Mouse (Mus musculus): ENCODE results near the gene Srms. TPM values are rescaled to one million over a fixed set of nuclear protein-coding genes. Genes with fewer than 3 reads are reported as not detected.

Srms gene
- polyA plus RNA-seq (2012; ENCODE audit: low replicate concordance), result 0.22 TPM in 1 of 2 replicates, not detected in the other

DNA sequence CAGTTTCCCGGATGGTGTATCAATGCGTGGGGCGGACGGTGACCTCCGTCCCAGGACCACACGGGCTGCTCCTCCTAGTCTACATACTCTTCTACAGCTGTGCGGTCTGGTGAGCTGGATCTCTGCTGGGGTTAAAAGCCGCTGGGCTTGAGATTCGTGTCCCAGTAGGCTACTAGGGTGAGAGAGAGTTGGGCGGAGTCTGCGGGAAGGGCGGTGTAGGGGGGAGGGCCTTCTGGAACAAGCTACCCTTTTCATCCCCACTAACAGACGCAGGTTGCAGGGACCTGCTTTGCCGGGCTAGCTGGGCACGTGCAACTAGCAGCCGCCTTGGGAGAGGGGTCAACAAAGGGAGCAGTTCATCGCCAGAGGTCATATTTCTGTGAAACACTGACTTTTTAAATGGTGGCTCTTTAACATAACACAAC, at the start of gene Srms:
Gene Srms (minus strand): TSS at position 165 of the 425 bp plus-strand sequence.

DNA sequence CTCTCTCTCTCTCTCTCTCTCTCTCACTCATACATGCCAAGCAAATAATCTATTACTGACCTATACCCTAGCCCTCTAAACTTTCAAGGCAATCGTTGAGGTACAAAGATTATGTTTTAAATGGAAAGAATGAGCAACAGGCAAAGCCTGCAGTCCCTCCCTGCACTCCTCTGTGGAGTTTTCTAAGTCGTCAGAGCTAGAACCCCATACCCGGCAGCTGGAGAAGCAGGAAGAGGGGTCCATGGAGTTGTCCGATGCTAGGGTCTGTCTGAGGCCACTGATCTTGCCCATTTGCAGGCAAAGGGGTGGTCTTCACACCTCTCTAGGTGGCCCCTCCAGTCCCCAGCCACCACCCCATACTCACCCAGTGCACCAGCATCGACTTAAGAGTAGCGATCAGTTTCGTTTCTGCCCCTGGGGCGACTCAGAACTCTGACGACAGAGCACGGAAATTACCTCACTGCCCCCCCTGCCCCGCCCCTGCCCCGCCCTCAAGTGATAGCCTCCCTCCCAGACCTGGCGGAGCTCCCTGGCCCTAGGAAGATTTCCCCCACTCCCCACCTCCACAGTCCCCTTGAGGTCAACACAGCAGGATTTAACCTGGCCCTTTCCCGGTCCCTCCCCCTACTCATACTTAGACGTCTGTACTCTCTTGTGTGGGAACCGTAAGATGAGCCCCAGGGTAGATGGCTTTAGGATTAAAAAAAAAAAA, 28.8 kb upstream of the Srms start, which contains the start of gene Helz2:
Gene Helz2 (minus strand): TSS at position 426 of the 712 bp plus-strand sequence.

DNA sequence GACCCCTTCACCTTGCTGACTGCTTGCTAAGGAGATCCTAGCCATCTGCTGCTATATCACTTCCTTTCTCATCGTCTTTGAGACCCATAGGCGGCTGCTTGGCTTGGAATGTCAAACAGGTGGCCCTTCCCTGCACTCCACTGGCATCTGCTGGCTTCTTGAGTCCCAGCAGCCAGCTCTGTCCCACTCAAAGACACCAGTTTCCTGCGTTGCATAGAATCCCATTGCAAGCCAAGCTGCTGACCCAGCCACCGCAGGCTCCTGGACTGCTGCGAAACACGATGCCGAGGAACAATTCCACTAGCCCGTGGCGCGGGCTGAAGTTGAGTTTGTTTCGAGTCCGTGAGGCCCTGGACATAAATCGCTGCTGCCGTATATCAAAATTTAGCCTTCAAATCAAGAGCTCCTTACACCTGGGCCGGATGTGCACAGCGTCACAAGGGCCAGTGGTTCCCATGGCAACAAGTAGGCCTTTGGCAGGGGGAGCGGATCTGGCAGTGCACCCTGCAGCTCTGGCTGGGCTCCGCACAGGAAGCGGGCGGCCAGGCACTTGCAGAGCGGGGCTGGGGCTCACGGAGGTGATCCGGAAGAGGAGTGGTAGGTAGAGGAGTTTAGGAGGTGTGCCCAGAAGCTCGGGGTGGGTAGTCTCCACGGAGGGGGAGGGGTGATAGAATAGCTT, 6.7 kb upstream of the Srms start, which contains the start of gene Fndc11:
Gene Fndc11 (plus strand): TSS at position 476 of the 679 bp plus-strand sequence.

DNA sequence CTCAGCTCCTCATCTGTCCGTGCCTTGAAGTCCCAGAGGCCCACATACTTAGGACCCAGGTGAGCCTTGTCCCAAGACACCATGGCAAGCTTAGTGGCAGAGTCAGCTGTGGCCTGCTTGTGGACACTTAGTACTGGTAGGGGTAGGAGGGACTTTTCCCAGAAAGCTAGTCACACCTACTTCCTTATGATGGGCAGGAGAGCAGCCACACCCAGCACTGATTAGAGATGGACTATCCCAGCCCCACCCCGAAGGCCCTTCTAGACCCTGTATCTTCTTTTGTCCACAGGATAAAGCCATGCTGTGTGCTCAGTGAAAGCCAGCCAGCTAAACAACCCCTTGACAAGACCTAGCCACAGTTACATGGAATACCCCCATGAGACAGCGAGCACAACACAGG, 10.6 kb downstream of the Srms start, which contains the start of gene Ptk6:
Gene Ptk6 (minus strand): TSS at position 368 of the 400 bp plus-strand sequence.

DNA sequence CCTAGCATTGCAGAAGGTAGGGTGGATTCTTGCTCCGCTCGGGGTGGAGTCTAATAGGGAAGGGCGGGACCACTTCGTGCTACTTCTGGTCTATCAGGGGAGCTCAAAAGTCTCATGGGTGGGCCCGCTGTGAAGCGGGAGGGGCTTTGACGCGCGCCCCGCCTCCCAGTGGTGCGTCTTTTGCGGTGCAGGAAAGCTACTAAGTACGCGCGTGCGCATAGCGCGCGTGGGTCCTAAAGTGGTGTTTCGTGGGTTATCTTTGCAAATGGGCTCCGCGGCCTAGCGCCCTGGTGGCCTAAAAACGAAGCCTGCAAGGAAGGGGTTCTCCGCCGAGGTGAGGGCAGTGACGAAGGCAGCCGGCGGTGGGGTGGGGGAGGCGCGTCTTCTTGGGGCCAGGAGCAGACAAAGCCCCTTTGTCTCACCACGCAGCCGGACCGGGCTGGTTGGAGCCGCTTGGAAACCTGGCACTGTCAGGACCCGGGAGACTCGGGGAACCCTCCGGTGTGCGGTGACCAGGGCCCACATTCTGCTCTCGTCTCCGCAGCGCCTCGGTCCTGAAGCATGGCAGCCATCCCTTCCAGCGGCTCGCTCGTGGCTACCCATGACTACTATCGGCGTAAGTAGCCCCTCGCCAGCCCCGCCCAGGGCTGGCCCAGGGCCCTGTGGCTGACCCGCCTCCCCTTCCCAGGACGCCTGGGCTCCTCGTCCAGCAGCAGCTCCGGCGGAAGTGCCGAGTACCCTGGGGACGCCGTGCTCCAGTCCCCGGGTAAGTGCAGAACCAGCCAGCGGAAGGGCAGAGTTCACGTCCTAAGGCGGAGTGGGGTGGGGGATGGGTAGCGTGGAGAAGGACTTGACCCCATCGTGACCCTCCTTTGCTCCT, 25.6 kb downstream of the Srms start, which contains the start of gene Ppdpf:
Gene Ppdpf (plus strand): TSS at position 127 of the 880 bp plus-strand sequence.

DNA sequence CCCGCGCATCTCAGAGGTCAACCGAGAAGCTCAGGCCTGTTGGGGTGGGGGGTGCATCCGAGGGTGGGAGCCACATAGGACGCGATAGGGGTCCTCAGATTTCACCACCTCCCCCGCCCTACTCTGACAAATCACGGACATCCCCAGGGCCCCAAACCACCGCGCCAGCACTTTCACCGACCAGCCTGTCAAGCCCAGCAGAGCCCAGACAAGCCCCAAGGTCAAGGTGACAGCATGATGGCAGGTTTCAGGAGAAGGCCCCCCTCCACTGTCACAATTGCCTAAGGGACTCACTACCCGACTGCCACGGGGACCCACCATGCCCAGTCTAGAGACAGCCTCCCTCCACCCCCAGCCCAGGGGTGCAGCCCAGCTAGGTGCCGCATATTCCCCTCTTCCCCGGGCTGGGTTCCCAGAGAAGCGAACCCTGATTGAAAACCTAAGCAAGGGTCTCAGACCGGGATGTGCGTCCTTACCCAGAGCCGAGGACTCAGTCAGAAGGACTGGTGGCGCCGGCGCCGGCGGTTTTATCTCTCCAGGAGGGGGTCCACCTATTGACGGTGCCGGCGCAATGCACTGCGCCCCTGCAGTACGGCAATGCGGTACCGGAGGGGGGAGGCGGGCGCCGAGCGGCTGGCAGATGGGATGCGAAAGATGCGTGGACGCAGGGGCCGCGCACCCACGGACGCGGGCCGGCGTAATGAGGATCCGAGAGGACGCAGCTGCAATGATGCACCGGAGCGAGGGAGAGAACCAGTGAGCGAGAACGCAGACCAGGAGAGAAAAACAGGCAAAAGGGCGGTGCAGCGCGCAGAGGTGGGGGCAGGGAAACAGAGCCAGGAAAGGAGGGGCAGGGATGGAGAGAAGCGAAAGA, 56.5 kb downstream of the Srms start, which contains the start of gene Eef1a2:
Gene Eef1a2 (minus strand): TSS at position 767 of the 874 bp plus-strand sequence.

Other genes starting within 250 kb of the Srms start
- 33.6 and 37.3 TPM in 2 replicates for gene Arfgap1, start 246.0 kb downstream of the Srms start, polyA plus RNA-seq (2012; ENCODE audit: low replicate concordance)
- gene Col20a1, start 226.7 kb downstream of the Srms start, polyA plus RNA-seq (2012; ENCODE audit: low replicate concordance), result 3.0 and 7.1 TPM in 2 replicates
- gene Chrna4, start 169.6 kb downstream of the Srms start, polyA plus RNA-seq (2012; ENCODE audit: low replicate concordance), result not detected in 2 replicates
- not detected in 2 replicates for gene Kcnq2, start 77.9 kb downstream of the Srms start, polyA plus RNA-seq (2012; ENCODE audit: low replicate concordance)
- gene Eef1a2, start 56.2 kb downstream of the Srms start, polyA plus RNA-seq (2012; ENCODE audit: low replicate concordance), result not detected in 2 replicates
- 250 and 398 TPM in 2 replicates for gene Ppdpf, start 25.9 kb downstream of the Srms start, polyA plus RNA-seq (2012; ENCODE audit: low replicate concordance)
- gene Ptk6, start 10.4 kb downstream of the Srms start, polyA plus RNA-seq (2012; ENCODE audit: low replicate concordance), result not detected in 2 replicates
- not detected in 2 replicates for gene Fndc11, start 6.8 kb upstream of the Srms start, polyA plus RNA-seq (2012; ENCODE audit: low replicate concordance)
- gene Helz2, start 28.8 kb upstream of the Srms start, polyA plus RNA-seq (2012; ENCODE audit: low replicate concordance), result 22.3 and 46.5 TPM in 2 replicates
- 13.5 and 32.3 TPM in 2 replicates for gene Gmeb2, start 74.8 kb upstream of the Srms start, polyA plus RNA-seq (2012; ENCODE audit: low replicate concordance)
- gene Stmn3, start 101.3 kb upstream of the Srms start, polyA plus RNA-seq (2012; ENCODE audit: low replicate concordance), result not detected in 2 replicates
- 9.3 and 28.8 TPM in 2 replicates for gene Rtel1, start 106.6 kb upstream of the Srms start, polyA plus RNA-seq (2012; ENCODE audit: low replicate concordance)
- 21.1 and 22.1 TPM in 2 replicates for gene Zgpat, start 151.7 kb upstream of the Srms start, polyA plus RNA-seq (2012; ENCODE audit: low replicate concordance)
- 9.7 and 13.9 TPM in 2 replicates for gene Arfrp1, start 152.2 kb upstream of the Srms start, polyA plus RNA-seq (2012; ENCODE audit: low replicate concordance)
- gene Lime1, start 166.9 kb upstream of the Srms start, polyA plus RNA-seq (2012; ENCODE audit: low replicate concordance), result 46.2 and 128 TPM in 2 replicates
- gene Zbtb46, start 246.2 kb upstream of the Srms start, polyA plus RNA-seq (2012; ENCODE audit: low replicate concordance), result 5.7 and 8.6 TPM in 2 replicates